Mouse (Mus musculus) limb, embryonic 14.5 days (tissue): ENCODE results near the gene Trim40. TPM values are rescaled to one million over a fixed set of nuclear protein-coding genes. Genes with fewer than 3 reads are reported as not detected.
A peak's percentile ranks its signal among the peaks of the same experiment; 100 is the strongest.

Experiments used
- ATAC-seq: fragments of 200-750 bp; cut with Nextera tagmentation; 2 replicates; pipeline ENCODE4 v1.8.0; 2017; ENCODE audit warnings: low read depth, moderate number of reproducible peaks, moderate TSS enrichment; ENCODE audit not compliant: low FRiP score
- DNase-seq: peaks from one replicate; pipeline ENCODE4 v3.0.0-alpha.2; 2015; ENCODE audit warnings: low spot score
- H3K27ac ChIP-seq: fragments of 300-500 bp; sonication (generic); replicated peaks from 2 replicates; pipeline ENCODE4 v1.5.1; 2014; ENCODE audit warnings: low read depth, mild to moderate bottlenecking, low read length, moderate library complexity, mixed read lengths
- H3K27me3 ChIP-seq: fragments of 300-500 bp; sonication (generic); 2 replicates; pipeline ENCODE4 v1.6.1; 2014; ENCODE audit warnings: low read length, mixed read lengths; ENCODE audit not compliant: control insufficient read depth, insufficient read depth
- H3K36me3 ChIP-seq: fragments of 300-500 bp; sonication (generic); 2 replicates; pipeline ENCODE4 v1.6.1; 2014; ENCODE audit warnings: mild to moderate bottlenecking, low read length, moderate library complexity, mixed read lengths; ENCODE audit not compliant: control insufficient read depth, insufficient read depth
- H3K4me1 ChIP-seq: fragments of 300-500 bp; sonication (generic); 2 replicates; pipeline ENCODE4 v1.6.1; 2014; ENCODE audit warnings: antibody characterized with exemption, low read length, mixed read lengths; ENCODE audit not compliant: control insufficient read depth, insufficient read depth
- H3K4me2 ChIP-seq: fragments of 300-500 bp; sonication (generic); replicated peaks from 2 replicates; pipeline ENCODE4 v1.6.1; 2014; ENCODE audit warnings: low read depth, mild to moderate bottlenecking, low read length, moderate library complexity; ENCODE audit not compliant: severe bottlenecking
- H3K4me3 ChIP-seq: fragments of 300-500 bp; sonication (generic); replicated peaks from 2 replicates; pipeline ENCODE4 v1.5.1; 2014; ENCODE audit warnings: low read length
- H3K9ac ChIP-seq: fragments of 300-500 bp; sonication (generic); 2 replicates; pipeline ENCODE4 v1.6.1; 2014; ENCODE audit warnings: mild to moderate bottlenecking, low read depth, low read length, moderate library complexity; ENCODE audit not compliant: severe bottlenecking
- H3K9me3 ChIP-seq: fragments of 300-500 bp; sonication (generic); 2 replicates; pipeline ENCODE4 v1.6.1; 2016; ENCODE audit warnings: low read length; ENCODE audit not compliant: control insufficient read depth
- POLR2A ChIP-seq: fragments of 200-500 bp; IDR thresholded peaks from 2 replicates; pipeline ENCODE4 v1.8.0; 2012; ENCODE audit warnings: inconsistent platforms, mild to moderate bottlenecking, moderate library complexity, borderline replicate concordance; ENCODE audit not compliant: insufficient read depth, insufficient read length; ENCODE audit errors: extremely low read depth
- WGBS: fragments of 180-500 bp; shearing (Covaris S2); extraction: QIAGEN DNeasy Blood & Tissue Kit; methylation state at CpG from one replicate; pipeline ENCODE4 v1.1.7; 2014; 5-methylcytosine and 5-hydroxymethylcytosine counted together
- polyA plus RNA-seq, 2 experiments: library from polyadenylated mRNA; depleted of rRNA in 1 of 2; stranded (reverse) in 1 of 2; unstranded in 1 of 2; fragments of >200 nt; fragmentation: Nextera tagmentation in 1 of 2; extraction: Ambion mirVana in 1 of 2; gene quantifications; 2 replicates each; pipeline versions ENCODE4 v1.2.1 to v1.2.3; 2012 to 2014

The Trim40 gene
- polyA plus RNA-seq, 2 experiments = not detected

DNA sequence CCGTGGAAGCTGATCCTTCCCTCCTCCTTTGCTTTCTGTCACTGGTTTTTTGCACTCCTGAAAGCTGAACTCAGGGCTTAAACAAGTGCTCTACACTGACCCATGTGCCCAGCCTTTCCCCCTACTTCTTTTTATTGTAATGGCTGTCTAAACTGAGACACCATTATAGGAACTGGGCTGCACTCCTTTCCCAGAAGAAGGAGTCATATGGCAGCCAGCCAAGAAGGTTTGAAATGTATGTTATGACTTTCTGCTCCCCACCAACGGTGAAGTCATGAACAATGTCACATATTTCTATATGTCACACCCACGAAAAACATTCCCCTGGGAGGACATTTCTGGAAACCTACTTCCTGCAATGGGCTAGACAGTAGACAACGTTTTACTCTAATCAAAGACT is 15.3 kb downstream of the Trim40 start:
- Histone ChIP-seq H3K4me3 (no peak overlapping the region), H3K4me1 (no peaks in the 10 kb centered on the region), H3K9ac (no peak overlapping the region), H3K27me3 (no peaks in the 10 kb centered on the region), H3K4me2 (no peak overlapping the region), H3K27ac (no peak overlapping the region), H3K36me3 (no peaks in the 10 kb centered on the region), H3K9me3 (no peaks in the 10 kb centered on the region)
- TF ChIP-seq POLR2A = no peak
- WGBS = 53% methylated on average over 4 of the region's 4 CpGs
- ATAC-seq (no peak), DNase-seq (peak; percentile 25)

GRCm38 (mm10) chr17:36869955-36870810 is 19.7 kb downstream of the Trim40 start:
- WGBS = 75% methylated on average over 25 of the region's 25 CpGs
- TF ChIP-seq POLR2A = no peak
- Histone ChIP-seq H3K27ac (no peak overlapping the region), H3K9me3 (no peaks in the 10 kb centered on the region), H3K4me1 (no peaks in the 10 kb centered on the region), H3K36me3 (no peaks in the 10 kb centered on the region), H3K4me3 (no peak overlapping the region), H3K9ac (no peak overlapping the region), H3K4me2 (no peak overlapping the region), H3K27me3 (peaks cover 8% of the 10 kb centered on the region; the same call in 1 of the 2 replicates)
- DNase-seq = no peak
- no peak for ATAC-seq

DNA sequence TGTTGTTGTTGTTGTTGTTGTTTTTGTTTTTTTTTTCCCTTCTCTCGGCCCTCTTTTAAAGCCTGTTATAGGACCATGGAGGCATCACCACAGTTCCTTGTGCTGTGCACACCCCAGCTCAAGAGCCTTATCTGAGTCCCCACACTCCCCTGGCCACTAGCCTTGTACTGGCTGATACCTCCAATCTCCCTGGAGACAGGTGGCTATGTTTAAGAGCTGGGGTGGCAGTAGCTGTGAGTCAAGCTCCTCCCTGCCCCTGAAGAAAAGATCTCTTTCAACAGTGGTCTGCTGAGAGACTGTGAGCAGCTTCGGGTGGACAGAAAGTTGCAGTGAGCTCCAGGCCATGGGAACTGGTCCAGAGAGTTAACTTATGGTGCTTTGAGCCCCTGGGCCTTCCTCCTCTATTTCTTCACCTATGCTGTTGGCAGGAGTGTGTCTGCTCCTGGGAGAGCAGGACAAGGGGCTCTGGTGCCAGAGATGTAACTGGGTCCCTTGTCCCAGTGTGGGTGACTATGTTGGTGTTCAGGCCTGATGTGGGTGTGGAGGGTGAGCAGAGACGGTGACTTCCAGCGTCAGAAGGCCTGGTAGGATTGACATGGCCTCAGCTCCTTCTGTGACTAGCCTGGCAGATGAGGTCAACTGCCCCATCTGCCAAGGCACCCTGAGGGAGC is 20.5 kb downstream of the Trim40 start, which contains the start of gene Trim10:
Trim10 (plus strand) TSS at position 291 of the 671 bp plus-strand sequence.
- WGBS = 87% methylated on average over 4 of the region's 4 CpGs
- DNase-seq = no peak
- H3K4me1 ChIP-seq = no peaks in the 10 kb centered on the region
- no peaks in the 10 kb centered on the region for H3K9me3 ChIP-seq
- H3K4me3 ChIP-seq = no peak within 1 kb of the TSS
- no peak within 1 kb of the TSS for H3K4me2 ChIP-seq
- no peaks in the 10 kb centered on the region for H3K36me3 ChIP-seq
- no peak within 1 kb of the TSS for H3K9ac ChIP-seq
- no peak for ATAC-seq
- H3K27me3 ChIP-seq = peaks cover 12% of the 10 kb centered on the region; the same call in 1 of the 2 replicates
- no peak within 1 kb of the TSS for H3K27ac ChIP-seq
- TF ChIP-seq POLR2A = no peak

DNA sequence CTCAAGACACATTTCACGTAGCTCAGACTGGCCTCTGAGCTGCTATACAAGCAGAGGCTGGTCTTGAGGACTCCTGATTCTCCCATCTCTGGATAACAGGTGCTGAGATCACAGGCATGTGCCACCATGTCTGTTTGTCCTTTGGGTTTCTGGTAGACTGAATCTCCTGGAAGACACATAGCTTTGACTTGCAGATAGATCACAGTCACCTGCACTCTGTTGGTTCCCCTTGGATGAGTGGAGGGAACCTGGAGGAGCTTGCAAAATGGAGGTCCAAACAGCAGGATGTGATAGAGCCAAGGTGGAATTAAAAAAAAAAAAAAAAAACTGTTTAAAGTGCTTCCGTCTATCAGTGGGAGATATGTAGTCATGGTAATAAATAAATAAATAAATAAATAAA is 21.1 kb downstream of the Trim40 start:
- no peaks in the 10 kb centered on the region for H3K36me3 ChIP-seq
- no peak overlapping the region for H3K4me3 ChIP-seq
- no peak overlapping the region for H3K9ac ChIP-seq
- H3K27ac ChIP-seq = no peak overlapping the region
- no peaks in the 10 kb centered on the region for H3K4me1 ChIP-seq
- DNase-seq (no peak), ATAC-seq (no peak)
- peaks cover 12% of the 10 kb centered on the region; the same call in 1 of the 2 replicates for H3K27me3 ChIP-seq
- TF ChIP-seq POLR2A = no peak
- 89% methylated on average over 2 of the region's 2 CpGs for WGBS
- H3K4me2 ChIP-seq = no peak overlapping the region
- H3K9me3 ChIP-seq = no peaks in the 10 kb centered on the region

DNA sequence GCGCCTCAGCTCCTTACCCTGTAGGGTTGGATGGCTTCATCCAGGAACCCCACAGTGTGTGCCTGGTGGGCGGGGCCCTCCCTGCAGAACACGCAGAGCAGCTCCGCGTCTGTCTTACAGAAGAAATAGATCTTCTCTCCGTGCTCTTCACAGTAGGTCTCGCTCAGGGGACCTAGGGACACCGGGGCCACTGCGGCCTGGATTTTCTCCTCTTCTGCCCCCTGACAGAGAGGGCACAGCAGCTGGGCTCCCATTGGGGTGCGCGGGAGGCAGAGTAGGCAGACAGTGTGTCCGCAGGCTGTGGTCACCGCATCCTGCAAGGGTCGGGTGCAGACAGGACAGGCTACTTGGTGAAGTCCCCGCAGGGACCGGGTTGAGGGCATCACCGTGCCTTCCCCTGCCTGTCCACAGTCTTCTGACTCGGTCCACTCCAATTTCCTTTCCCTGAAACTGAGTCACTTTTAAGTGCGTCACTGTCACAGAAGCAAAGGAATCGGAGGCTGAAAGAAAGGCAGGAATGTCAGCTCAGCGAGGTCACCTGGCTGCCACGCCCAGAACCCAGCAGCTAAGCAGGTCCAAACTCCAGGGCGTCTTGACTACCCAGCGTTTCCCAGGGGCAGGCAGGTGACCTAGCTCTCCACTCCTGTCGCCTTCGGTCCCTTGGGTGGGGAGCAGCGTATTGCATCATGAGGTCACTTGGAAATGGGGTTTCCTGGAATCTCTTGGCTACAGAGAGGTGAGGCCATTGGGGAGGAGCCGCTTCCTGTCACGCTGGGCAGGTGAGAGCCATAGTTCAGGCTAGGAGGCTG is 23.0 kb downstream of the Trim40 start, which contains the start of gene Trim15:
Trim15 (minus strand) TSS at position 492 of the 809 bp plus-strand sequence.
- Histone ChIP-seq H3K27me3 (peaks cover 12% of the 10 kb centered on the region; the same call in 1 of the 2 replicates), H3K4me1 (no peaks in the 10 kb centered on the region), H3K4me3 (no peak within 1 kb of the TSS), H3K27ac (no peak within 1 kb of the TSS), H3K4me2 (no peak within 1 kb of the TSS), H3K9ac (no peak within 1 kb of the TSS), H3K36me3 (no peaks in the 10 kb centered on the region), H3K9me3 (no peaks in the 10 kb centered on the region)
- TF ChIP-seq POLR2A = no peak
- ATAC-seq = no peak
- 12% methylated on average over 29 of the region's 29 CpGs for WGBS
- DNase-seq = no peak
